Mouse (Mus musculus): Measurements from ENCODE around the gene Mrpl51.
"Not testable (repeated sequence)": the region's sequence is repeated elsewhere in the genome, so short reads cannot be mapped to it uniquely, and the experiment has no call there.

The Mrpl51 gene

DNA sequence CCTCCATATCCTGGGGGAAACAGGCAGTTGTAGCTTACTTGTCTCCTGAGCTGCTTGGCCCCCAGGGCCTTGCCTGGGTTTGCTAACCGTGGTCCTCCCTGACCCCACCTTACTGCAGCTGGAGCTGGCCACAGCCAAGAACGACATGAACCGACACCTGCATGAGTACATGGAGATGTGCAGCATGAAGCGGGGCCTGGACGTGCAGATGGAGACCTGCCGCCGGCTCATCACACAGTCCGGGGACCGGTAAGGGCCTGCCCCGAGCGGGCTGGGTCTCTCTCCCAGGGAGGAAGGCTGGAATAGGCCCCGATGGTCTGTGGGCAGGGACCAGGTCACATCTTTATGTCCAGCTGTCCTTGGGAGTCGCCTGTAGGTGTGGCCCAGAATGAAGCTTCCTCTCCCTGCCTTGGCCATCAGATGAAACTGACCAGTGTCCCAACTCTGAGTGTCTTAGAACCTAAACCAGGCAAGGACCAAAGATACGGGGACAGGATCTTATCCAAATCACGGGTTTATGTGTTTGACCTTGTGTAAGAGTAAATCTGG is 32.6 kb upstream of the Mrpl51 start:
- in situ Hi-C loops (cut with MboI, MseI) = loop anchor here (5.0 to 10.0 kb wide), 2 partner anchors 116 to 323 kb away; no protein-coding TSS in a partner anchor

DNA sequence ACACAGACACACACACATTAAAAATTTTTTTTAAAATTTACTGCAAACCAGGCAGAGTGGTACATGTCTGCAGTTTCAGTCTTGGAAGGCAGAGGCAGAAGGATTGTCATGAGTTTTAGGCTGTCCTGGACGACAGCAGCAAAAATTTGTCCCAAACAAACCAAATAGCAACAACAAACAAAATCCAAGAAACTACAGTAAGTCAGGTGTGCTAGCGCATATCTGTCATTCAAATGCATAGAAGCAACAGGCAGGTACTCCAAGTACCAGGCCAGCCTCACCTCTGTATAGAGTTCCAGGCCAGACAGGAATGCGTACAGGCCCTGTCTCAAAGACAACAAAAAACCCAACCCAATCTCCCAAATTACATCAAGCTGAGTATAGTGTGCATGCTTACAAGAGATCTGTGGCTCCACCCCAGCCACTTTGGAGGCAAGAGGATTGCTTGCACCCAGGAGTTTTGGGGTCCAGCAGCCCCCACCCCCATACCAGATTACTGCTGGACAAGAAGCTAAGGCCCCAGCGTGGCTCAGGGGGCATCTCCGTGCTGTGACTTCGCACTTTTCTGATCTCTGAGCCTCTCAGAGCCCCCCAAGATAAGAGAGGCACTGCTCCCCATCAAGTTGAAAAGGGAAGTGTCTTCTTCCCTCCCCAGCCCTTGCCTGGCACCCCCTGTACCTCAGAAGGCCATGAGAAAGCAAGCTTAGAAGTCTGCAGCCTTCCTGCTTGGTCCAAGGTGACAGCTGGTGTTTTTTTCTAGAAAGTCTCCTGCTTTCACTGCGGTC is 31.6 kb upstream of the Mrpl51 start:
- in situ Hi-C loops (cut with MboI, MseI) = loop anchor here (5.0 to 10.0 kb wide), 2 partner anchors 115 to 322 kb away; no protein-coding TSS in a partner anchor

DNA sequence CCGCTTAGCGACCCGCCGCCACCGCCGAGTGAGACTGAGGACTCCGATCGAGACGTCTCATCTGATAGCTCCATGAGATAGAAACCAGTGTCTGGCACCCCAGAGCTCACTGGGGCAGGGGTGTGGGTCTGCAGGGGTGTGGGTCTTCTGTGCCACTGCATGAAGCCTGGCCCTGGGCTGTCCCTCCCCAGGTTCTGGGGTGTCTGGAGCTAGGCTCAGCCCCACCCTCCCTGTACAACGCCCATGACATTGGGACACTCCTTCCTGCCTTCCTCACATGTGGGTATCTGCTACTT is 31.1 kb upstream of the Mrpl51 start:
- in situ Hi-C loops (cut with MboI, MseI) = no loop called here

DNA sequence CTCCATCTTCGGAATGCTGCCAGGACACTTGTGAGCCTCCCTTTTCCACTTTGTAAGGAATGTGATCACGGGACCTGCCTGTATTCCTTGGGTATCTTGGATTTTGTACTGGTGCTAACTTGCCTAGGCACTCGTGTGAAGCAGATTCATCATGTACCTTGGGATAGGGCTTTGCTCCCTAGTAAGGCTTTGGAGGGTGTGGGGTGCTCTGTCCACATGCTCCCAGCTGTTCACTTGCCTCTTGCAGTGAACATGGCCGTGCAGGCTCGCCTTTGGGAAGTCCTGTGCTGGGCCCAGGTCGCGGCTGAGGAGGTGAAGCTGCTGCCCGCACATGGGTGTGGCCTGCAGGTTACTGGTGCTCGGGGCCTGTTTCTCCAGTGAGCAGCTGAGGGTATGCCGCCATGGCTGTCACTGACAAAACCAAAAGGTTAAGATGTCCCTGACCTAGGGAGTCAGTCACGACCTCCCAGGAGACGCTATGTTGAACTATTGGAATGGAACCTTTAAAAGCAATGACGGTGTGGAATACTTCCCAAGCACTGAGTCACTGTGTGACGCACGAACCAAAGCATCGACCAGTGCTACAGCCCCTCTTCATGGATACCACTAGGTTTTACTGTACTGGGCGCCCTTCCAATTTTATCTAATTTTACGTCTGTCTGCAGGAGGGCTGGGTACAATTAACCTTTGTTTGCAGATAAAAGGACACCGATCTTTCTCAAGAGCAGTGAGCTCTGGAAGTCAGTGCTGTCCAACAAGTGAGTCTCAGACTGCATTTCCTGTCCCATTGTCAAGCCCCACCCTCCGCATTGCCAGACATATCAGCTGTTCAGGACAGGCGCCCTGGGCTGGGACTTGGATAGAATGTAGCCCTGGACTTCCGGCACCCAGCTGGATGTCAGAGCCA is 30.5 kb upstream of the Mrpl51 start:
- in situ Hi-C loops (cut with MboI, MseI) = no loop called here

DNA sequence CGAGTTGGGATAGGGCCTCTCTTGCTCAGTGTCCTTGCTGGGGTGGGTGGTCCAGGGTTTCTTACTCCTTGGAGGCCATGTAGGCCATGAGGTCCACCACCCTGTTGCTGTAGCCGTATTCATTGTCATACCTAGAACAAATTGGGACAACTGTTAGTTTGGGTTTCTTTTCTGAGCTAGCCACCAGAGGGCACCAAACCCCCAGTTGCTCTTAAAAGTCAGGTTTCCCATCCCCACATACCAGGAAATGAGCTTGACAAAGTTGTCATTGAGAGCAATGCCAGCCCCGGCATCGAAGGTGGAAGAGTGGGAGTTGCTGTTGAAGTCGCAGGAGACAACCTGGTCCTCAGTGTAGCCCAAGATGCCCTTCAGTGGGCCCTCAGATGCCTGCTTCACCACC is 29.6 kb upstream of the Mrpl51 start:
- in situ Hi-C loops (cut with MboI, MseI) = not testable (repeated sequence)

DNA sequence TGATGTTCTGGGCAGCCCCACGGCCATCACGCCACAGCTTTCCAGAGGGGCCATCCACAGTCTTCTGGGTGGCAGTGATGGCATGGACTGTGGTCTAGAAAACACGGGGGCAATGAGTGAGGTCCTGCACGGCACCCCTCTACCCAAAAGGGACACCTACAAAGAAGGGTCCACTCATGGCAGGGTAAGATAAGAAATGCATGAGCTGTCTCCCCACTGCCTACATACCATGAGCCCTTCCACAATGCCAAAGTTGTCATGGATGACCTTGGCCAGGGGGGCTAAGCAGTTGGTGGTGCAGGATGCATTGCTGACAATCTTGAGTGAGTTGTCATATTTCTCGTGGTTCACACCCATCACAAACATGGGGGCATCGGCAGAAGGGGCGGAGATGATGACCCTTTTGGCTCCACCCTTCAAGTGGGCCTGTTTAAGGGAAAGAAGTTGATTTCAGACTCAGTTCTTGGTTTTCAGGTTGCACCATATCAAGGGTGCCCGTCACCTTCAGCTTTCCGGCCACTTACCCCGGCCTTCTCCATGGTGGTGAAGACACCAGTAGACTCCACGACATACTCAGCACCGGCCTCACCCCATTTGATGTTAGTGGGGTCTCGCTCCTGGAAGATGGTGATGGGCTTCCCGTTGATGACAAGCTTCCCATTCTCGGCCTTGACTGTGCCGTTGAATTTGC is 28.8 kb upstream of the Mrpl51 start:
- in situ Hi-C loops (cut with MboI, MseI) = not testable (repeated sequence)

DNA sequence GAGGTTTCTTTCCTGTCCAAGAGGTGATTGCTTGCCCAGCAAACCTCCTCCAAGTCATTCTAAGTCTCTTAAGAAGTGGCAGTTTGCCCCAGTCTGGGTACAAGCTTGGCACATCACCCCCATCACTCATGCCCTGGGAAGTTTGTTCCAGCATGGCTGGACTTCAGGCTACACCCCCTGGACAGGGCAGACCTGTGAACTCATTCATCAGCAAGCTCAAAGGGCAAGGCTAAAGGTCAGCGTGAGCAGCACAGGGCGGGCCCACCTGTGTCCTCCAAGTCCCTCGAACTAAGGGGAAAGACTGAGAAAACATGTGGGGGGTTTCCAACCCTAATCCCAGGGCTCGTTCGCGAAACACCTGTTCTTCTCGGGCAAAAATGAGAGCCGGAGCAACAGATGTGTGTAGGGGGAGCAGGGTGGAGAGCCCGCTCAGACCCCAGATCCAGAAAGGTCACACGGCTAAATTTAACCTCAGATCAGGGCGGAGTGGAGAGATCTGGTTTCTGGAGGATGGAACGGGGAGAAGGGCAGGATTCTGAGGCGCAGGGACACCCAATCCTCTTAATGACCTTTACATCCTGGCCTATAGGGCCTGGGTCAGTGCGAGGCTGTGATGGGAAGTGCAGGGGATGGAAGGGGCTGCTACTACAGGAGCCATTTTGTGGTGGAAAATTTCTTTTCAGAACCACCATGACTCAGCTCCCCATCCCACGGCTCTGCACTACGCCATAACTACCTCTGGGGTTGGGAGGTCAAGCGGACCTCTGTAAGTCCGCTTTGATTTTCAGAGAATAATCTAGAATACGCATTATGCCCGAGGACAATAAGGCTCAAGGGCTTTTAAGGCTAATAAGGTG is 27.6 kb upstream of the Mrpl51 start:
- in situ Hi-C loops (cut with MboI, MseI) = no loop called here

DNA sequence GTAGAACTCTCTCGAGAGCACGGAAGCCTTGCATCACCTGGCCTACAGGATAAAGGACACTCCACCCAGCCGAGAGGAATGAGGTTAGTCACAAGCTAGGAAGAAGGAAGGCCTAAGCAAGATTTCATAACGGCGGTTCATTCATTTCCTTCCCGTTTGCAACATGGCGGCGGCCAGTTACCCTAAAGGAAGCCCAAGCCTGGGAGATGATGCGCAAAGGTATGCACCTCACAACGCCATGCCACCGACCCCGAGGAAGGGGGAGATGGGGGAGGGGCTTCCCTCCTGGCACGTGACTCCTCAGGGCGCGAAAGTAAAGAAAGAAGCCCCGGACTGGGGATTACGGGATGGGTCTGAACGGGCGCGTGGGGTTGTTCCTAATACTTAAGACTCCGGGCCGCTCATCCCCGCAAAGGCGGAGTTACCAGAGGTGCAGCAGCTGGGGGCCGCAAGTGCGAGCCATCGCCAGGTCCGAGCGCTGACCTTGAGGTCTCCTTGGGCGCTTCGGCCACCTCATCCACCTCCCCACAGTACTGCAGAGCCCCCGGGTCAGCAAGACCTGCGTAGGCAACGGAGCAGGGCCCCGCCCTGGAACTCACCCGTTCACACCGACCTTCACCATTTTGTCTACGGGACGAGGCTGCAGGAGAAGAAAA is 26.8 kb upstream of the Mrpl51 start:
- in situ Hi-C loops (cut with MboI, MseI) = no loop called here

DNA sequence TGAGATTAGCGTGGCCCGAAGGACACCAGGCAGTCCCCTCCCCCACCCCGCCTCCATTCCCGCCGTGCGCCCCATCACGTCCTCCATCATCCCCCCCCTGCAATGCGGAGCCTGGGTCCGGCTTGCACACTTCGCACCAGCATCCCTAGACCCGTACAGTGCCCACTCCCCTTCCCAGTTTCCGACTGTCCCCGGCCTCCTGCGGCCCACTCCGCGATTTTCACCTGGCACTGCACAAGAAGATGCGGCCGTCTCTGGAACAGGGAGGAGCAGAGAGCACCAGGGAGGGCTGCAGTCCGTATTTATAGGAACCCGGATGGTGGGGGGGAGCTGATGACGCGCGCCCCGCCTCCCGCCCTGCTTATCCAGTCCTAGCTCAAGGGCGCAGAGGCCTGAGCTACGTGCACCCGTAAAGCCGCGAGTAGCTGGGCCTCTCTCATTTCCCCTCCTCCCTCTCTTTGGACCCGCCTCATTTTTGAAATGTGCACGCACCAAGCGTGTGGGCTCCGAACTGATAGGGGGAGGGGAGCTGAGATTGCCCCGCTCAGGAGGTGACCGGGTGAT is 26.2 kb upstream of the Mrpl51 start:
- in situ Hi-C loops (cut with MboI, MseI) = no loop called here

DNA sequence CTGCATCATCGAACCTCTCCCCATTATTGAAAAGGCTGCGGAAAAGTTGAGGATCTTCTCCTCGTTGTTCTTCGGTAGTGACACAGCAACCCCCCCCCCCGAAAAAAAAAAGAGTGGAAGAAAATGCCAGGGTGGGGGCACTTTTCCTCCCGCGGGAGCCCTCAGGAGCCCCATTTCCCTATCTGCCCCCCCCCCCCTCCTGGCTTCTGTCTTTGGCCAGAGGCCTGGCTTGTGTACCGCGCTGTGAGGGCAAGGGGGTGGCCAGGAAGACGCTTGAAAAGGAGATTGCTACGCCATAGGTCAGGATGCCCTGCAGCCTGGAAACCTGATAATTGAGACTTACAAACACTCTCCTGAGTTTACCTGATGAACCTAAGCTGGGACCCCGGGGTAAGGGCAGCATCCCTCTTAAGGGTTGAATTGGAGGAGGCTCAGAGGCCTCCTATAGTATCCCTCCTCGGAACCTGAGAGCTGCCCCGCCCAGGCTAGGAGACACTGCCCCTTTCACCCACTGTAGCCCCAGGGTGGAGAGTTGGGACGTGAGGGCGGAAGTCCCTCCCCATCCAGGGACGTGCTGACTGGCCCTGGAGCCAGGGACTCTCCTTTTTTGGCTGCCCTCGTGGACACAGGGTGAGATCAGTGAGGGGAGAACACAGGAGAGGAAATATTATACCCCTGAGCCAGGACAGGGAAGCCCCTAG is 25.4 kb upstream of the Mrpl51 start, which contains the start of gene Gapdh:
Gapdh (minus strand) TSS at position 417 of the 701 bp plus-strand sequence.
- in situ Hi-C loops (cut with MboI, MseI) = no loop called here

DNA sequence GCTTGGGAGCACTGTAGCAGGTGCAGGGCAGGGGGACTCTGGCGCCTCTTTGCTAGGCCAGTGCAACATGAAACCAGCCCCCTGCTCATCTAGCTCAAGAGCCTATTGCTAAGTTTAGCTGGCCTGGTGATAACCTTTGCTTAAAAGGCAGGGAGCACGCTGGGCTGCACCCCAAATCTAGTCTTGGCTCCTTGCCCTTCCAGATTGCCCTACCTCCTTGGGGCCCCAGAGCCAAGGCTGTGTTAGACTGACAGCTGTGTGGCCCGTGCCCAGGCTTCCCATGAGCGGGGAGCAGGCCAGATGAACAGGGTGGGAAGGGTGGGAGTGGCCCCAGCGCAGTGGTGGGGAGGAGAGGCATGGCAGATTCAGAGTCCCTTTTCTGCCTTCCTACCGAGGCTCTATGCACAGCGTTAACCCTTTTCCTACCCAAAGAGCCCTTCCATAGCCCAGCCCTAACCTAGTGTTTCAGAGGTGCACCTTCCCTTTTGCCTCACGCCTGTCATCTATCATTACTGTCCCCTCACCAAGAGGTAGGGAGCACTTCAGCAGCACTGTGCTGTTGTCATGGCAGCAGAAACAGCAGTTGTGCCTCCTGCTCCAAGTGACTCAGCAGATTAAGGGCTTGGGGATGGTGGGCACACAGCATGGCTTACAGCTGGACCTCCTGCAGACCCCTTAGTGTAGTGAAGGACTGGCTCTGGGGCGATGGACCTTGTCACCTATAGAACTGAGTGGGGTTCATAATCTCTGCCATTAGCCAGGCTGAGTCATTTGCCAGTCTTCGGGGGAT is 24.5 kb upstream of the Mrpl51 start:
- in situ Hi-C loops (cut with MboI, MseI) = no loop called here

DNA sequence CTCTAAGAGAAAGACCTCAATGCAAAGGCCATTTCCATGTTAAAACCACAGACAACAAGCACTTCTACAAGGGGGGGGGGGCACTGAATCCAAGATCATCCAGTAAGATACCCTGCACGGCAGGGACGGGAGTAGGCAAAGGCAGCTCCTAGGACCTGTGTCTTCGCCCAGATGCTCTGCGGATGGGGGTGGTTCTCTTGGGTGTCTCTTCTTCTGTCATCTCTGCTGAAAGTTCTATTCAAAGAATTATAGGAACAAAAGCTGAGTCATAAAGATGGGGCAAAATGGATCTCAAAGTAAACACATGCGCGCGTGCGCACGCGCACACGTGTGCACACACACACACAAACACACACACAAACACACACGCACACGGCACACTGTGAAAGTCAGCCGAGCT is 23.5 kb upstream of the Mrpl51 start:
- in situ Hi-C loops (cut with MboI, MseI) = no loop called here

DNA sequence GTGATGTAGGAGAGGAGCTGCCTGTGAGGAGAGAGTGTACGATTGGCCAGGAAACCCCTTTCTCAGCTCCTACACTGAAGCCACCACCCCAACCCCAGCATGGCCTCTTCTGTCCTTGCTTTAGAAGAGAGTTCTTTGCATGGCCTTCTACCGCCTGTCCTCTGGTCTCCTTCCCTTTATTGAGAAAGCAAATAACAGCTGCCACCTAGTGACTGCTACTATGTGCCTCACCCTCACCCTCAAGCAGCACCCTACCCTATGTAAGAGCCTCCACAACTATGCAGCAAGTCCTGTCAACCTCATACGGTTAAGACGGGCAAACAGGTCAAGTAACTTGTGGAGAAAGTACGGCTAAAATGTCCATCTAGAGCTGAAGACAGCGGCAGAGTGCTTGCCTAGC is 21.4 kb upstream of the Mrpl51 start:
- in situ Hi-C loops (cut with MboI, MseI) = loop anchor here (5.0 kb wide), 1 partner anchor 68 kb away; no protein-coding TSS in a partner anchor

DNA sequence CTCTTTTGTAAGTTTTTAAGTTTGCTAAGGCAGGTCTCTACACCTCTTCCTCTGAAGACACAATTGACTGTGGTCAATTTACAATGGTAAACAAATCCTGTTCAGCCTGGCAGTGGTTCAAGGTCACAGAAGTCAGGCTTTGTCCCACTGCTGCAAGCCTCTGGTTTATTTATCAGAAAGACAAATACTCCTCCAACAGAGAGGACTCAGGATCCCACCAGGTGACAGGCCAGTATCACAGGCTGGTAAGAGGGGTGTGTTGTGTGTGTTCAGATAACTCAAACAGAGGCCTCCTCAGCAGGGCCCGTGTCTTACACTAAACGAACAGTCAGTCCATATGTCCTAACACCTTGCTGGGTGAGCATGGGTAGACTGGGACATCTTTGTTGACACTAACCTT is 19.1 kb upstream of the Mrpl51 start:
- in situ Hi-C loops (cut with MboI, MseI) = loop anchor here (5.0 kb wide), 1 partner anchor 70 kb away; no protein-coding TSS in a partner anchor

DNA sequence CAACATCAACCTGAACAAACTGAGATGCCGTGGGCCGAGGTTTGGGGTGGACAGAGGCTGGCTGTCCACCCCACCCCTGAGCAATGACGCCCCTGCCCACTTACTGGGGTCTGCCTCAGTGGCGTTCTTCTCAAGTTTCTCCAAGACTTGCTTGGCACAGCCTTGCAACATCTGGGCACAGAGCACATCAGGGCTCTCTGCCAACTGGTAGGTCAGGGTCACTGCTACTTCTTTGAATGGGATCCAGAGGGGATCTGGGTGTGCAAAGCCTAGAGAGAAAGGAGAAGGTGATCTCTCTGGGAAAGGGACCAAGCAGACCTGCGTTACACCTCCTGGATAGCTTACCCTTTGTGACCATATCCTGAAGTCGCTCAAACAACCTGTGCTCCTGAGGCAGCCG is 18.3 kb upstream of the Mrpl51 start:
- in situ Hi-C loops (cut with MboI, MseI) = loop anchor here (5.0 kb wide), 1 partner anchor 71 kb away; no protein-coding TSS in a partner anchor

DNA sequence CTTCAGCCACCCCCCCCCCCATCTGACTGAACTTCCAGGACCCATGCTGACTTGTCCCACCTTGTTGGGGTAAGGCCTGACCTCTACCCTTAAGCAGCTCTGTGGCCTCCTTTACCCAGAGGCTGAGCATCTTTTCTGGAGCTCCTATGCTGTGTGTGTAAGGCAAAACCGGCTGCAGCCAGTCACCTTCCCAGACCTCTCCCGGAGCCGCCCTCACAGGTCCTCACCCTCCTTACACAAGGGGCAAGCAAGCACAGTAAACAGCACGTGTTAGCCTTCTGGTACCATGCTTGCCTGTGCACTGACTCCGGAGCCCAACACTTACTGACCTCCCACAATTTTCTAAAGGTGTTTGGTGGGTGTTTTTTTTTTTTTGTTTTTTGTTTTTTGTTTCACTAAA is 16.1 kb upstream of the Mrpl51 start:
- in situ Hi-C loops (cut with MboI, MseI) = no loop called here

DNA sequence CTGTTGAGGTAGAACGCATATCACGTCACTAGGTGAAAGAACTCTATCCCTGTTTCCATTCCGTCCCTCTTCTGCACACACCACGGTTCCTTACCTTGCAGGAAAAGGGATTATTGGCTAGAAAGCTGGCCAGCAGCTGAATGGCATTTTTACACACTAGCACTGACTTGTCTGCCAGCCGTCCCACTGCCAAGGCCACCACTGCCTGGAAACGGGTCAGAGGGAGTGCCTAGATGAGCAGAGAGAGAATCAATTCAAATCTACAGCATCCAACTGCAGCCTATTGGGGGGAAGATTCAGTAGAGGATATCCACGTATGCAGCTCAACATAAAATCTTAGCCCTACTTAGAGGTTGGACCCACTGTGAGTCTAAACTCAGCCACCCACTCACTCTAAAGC is 12.0 kb upstream of the Mrpl51 start:
- in situ Hi-C loops (cut with MboI, MseI) = no loop called here

DNA sequence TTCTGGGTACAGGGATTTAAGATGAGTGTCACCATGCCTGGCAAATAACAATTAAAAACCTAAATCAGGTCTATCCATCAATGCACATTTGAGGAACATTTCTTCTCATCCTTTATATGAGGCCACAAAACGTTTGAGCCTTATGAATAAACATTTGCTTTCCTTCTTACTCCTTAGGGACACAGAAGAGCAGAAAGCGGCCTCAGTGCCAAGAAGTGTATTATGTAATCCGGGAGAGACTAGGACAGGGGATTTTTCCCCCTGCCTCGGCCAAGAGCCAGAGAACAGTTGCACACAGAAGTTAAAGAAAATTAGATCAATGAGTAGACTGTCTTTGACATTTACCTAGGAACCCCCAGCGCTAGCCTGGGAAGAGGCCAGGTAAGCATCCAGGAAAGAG is 9.5 kb upstream of the Mrpl51 start:
- in situ Hi-C loops (cut with MboI, MseI) = loop anchor here (5.0 kb wide), 1 partner anchor 60 kb away; no protein-coding TSS in a partner anchor

All from T-helper 1 cell (primary cell).